Comparison of ENCODE assay signal across 22 mouse cellular contexts in the genomic region with DNA sequence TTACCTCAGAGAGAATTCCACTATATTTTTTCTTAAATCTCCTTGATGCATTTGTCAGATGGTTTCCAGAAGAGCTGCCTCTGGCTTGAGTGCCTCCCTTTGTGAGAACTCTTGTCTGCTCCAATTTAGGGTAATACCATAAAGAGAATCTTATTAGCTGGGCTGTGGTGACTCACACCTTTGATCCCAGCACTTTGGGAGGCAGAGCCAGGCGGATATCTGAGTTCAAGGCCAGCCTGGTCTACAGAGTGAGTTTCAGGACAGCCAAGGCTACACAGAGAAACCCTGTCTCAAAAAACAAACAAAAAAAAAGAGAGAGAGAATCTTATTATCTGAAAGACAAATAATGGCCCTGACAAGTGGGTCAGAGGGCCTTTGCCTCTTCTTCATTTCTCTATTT.
A peak's percentile ranks its signal among the peaks of the same experiment; 100 is the strongest.
DNase-seq lines count a peak whose midpoint lies in the region; ATAC-seq and TF ChIP-seq lines count a peak whose summit lies in the region.
"Had no signal": no experiment of that assay in that cellular context is flagged by ENCODE, and none has a peak within 500 bp of the region (broad histone marks: within the 10 kb centered on the region; RNA-seq: fewer than 3 reads in every experiment).

No protein-coding gene starts in this region.

- no peak for TF ChIP-seq CTCF in gastrocnemius, adult 2 months (IDR thresholded peaks at IDR 0.05)

- H3K36me3 ChIP-seq in embryonic facial prominence, embryonic 10.5 days (replicated peaks) = no peaks in the 10 kb centered on the region
- H3K36me3 ChIP-seq: embryonic facial prominence, embryonic 13.5 days; forebrain, embryonic 10.5 days; G1E; heart, embryonic 10.5 days; intestine, embryonic 15.5 days had no signal

- peaks cover 29% of the 10 kb centered on the region for H3K4me1 ChIP-seq in embryonic facial prominence, embryonic 10.5 days

- no peak overlapping the region for H3K4me3 ChIP-seq in gastrocnemius, adult 2 months
- H3K4me3 ChIP-seq in embryonic facial prominence, embryonic 10.5 days = no peak overlapping the region
- H3K4me3 ChIP-seq: embryonic facial prominence, embryonic 13.5 days; forebrain, embryonic 10.5 days; heart, embryonic 10.5 days; intestine, embryonic 15.5 days had no signal

- ATAC-seq in erythroid progenitor cell, adult 5-6 weeks (replicated peaks; ENCODE audit: low FRiP score, poor library complexity, severe bottlenecking) = no peak
- ATAC-seq: CD4-positive, CD25-positive, alpha-beta regulatory T cell, adult 4 months; forebrain, embryonic 14.5 days; intestine, embryonic 15.5 days had no signal

- 82% methylated on average over 1 of the region's 1 CpGs for WGBS in embryonic facial prominence, embryonic 10.5 days

- intact Hi-C loops in gastrocnemius, adult 2 months (cut with DNase I) = no loop called here
- intact Hi-C loops in heart, postnatal 36 days (cut with DNase I) = no loop called here

- peak; percentile 70 to 83 for DNase-seq in adrenal gland, adult (ENCODE audit: inconsistent age in 2 of 2, low spot score in 1 of 2)
- DNase-seq in adrenal gland, postnatal 4 days (ENCODE audit: low spot score in 2 of 2) = no peak
- DNase-seq in gastrocnemius, adult 2 months = no peak
- no peak for DNase-seq in gastrocnemius, postnatal 25 days
- no peak for DNase-seq in embryonic facial prominence, embryonic 10.5 days (ENCODE audit: low spot score)
- DNase-seq in heart, postnatal 36 days = no peak
- DNase-seq: B cell, adult 2 months; cerebellum, adult 11-12 months; cerebellum, adult 9-10 months; cerebellum, postnatal 25 days; heart, adult 18-20 months; heart, postnatal 10 days; kidney, adult 18-20 months had no signal

- peak overlapping the region; percentile 20; the same call in 1 of the 2 replicates for H3K27ac ChIP-seq in gastrocnemius, adult 2 months
- peak overlapping the region; percentile 72; the same call in 1 of the 2 replicates for H3K27ac ChIP-seq in embryonic facial prominence, embryonic 10.5 days (replicated peaks)
- H3K27ac ChIP-seq: heart, embryonic 10.5 days; hindbrain, embryonic 14.5 days; intestine, embryonic 15.5 days had no signal

- H3K27me3 ChIP-seq in embryonic facial prominence, embryonic 10.5 days (replicated peaks; ENCODE audit: low read depth, poor library complexity, severe bottlenecking) = no peaks in the 10 kb centered on the region
- H3K27me3 ChIP-seq: embryonic facial prominence, embryonic 13.5 days; intestine, embryonic 15.5 days had no signal

- H3K9me3 ChIP-seq in embryonic facial prominence, embryonic 10.5 days = no peaks in the 10 kb centered on the region
- H3K9me3 ChIP-seq: embryonic facial prominence, embryonic 13.5 days; forebrain, embryonic 10.5 days; G1E; heart, embryonic 10.5 days; intestine, embryonic 15.5 days had no signal

Comparison
In these comparisons a context has a peak if more than half of its experiments do, and no peak if none do; other contexts are left out.
1. DNase-seq: peak in adrenal gland, adult (2 of 2); none in adrenal gland, postnatal 4 days (0 of 2), gastrocnemius, adult 2 months (single experiment), gastrocnemius, postnatal 25 days (single experiment), embryonic facial prominence, embryonic 10.5 days (single experiment) and heart, postnatal 36 days (0 of 2).